8 mouse cellular contexts compared by ENCODE assay signal in the genomic region with DNA sequence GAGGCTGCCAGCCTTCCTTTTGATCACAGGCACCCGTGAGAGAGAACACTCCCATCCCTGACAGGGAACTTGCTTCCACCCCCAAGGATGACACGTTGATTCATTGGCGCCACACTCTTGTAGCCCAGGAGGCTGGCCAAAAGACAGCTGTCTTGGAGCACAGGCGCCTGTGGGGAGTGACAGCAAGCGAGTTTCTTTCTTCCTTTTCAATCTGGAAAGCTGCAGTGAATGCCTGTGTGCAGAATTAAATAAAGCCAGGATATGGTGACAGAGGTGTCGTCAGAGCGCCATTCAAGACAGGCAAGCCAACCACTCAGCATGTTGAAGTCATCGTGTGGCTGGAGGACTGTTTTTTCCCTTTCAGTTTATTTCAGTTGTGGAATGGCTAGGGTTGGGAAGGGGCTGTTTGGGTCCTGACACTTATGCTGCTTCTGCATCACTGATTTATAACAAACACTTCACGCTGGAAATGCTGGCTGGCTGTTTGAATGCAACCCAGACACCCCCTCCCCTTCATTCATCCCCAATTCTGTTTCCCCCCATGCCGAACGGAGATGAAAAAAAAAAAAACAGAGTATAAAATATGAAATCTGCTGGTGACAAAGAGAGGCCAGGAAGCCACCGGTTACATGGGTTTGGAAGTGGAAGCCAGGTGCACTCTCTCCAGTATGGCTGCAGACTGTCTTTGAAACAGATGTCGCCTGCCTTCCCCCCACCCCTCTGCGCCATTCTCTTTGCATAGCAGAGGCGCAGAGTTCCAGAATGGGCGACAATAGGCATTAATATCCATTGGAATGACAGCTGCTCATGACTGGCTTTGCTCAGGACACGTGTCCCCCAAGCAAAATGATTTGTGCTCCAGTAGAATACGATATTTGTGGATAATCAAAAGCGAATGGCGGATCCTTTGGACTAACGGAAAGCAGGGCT. TPM values are rescaled to one million over a fixed set of nuclear protein-coding genes. Genes with fewer than 3 reads are reported as not detected.
DNase-seq lines count a peak whose midpoint lies in the region; ATAC-seq lines count a peak whose summit lies in the region.

No protein-coding gene starts in this region.

- H3K27ac ChIP-seq in heart, embryonic 13.5 days (replicated peaks), result no peak overlapping the region
- peak overlapping the region; percentile 40 for H3K27ac ChIP-seq in forebrain, embryonic 14.5 days (ENCODE audit: low read depth, low read length)
- peak overlapping the region; percentile 59 for H3K27ac ChIP-seq in midbrain, embryonic 10.5 days (replicated peaks)
- H3K27ac ChIP-seq in heart, embryonic 11.5 days (ENCODE audit: low read depth, low read length), result no peak overlapping the region

- no peak for DNase-seq in heart, postnatal 4 days
- DNase-seq in Muller cell, postnatal 12 days (ENCODE audit: inconsistent ontology term), result peak; percentile 57
- DNase-seq in forebrain, embryonic 14.5 days (ENCODE audit: low spot score), result peak; percentile 75
- DNase-seq in midbrain, embryonic 10.5 days (ENCODE audit: low spot score), result no peak
- no peak for DNase-seq in adrenal gland, adult 2 months

- ATAC-seq in heart, embryonic 13.5 days (ENCODE audit: extremely low read depth, insufficient number of reproducible peaks, low FRiP score, low TSS enrichment), result no peak
- peak; percentile 84 for ATAC-seq in forebrain, embryonic 14.5 days
- ATAC-seq in erythroblast, adult 5-6 weeks (replicated peaks; ENCODE audit: low FRiP score, poor library complexity, severe bottlenecking), result no peak
- no peak for ATAC-seq in heart, embryonic 11.5 days (replicated peaks; ENCODE audit: insufficient number of reproducible peaks, low FRiP score, low TSS enrichment)

- WGBS in heart, embryonic 13.5 days, result 63% methylated on average over 21 of the region's 21 CpGs
- 27% methylated on average over 21 of the region's 21 CpGs for WGBS in forebrain, embryonic 14.5 days
- 74% methylated on average over 21 of the region's 21 CpGs for WGBS in midbrain, embryonic 10.5 days
- WGBS in heart, embryonic 11.5 days (ENCODE audit: insufficient replicate concordance), result 64% methylated on average over 21 of the region's 21 CpGs

- no peak overlapping the region for H3K4me3 ChIP-seq in heart, embryonic 13.5 days
- no peak overlapping the region for H3K4me3 ChIP-seq in forebrain, embryonic 14.5 days (ENCODE audit: low read depth, low read length)
- no peak overlapping the region for H3K4me3 ChIP-seq in midbrain, embryonic 10.5 days
- H3K4me3 ChIP-seq in heart, embryonic 11.5 days (ENCODE audit: low read depth, low read length), result no peak overlapping the region

- no peaks in the 10 kb centered on the region for H3K36me3 ChIP-seq in heart, embryonic 13.5 days
- no peaks in the 10 kb centered on the region for H3K36me3 ChIP-seq in forebrain, embryonic 14.5 days (ENCODE audit: control insufficient read depth, insufficient read depth, low read length)
- H3K36me3 ChIP-seq in midbrain, embryonic 10.5 days, result no peaks in the 10 kb centered on the region
- H3K36me3 ChIP-seq in heart, embryonic 11.5 days (ENCODE audit: control insufficient read depth, insufficient read depth, low read length), result no peaks in the 10 kb centered on the region

- H3K4me2 ChIP-seq in heart, embryonic 13.5 days, result peak overlapping the region; percentile 22; the same call in 1 of the 2 replicates
- peak overlapping the region; percentile 42 for H3K4me2 ChIP-seq in forebrain, embryonic 14.5 days (ENCODE audit: low read length)
- H3K4me2 ChIP-seq in heart, embryonic 11.5 days, result no peak overlapping the region

- 0 out of 2 replicates have a peak, but pooled peaks cover 1% of the 10 kb centered on the region for H3K9me3 ChIP-seq in heart, embryonic 13.5 days
- no peaks in the 10 kb centered on the region for H3K9me3 ChIP-seq in forebrain, embryonic 14.5 days (replicated peaks; ENCODE audit: control insufficient read depth, low read length)
- peaks cover 1% of the 10 kb centered on the region; the same call in 1 of the 2 replicates for H3K9me3 ChIP-seq in midbrain, embryonic 10.5 days (replicated peaks)
- 0 out of 2 replicates have a peak, but pooled peaks cover under 1% of the 10 kb centered on the region for H3K9me3 ChIP-seq in heart, embryonic 11.5 days (replicated peaks; ENCODE audit: control insufficient read depth, low read length)

- H3K9ac ChIP-seq in heart, embryonic 13.5 days, result no peak overlapping the region
- H3K9ac ChIP-seq in forebrain, embryonic 14.5 days (ENCODE audit: low read length), result no peak overlapping the region
- H3K9ac ChIP-seq in heart, embryonic 11.5 days (ENCODE audit: low read depth, low read length), result no peak overlapping the region

- H3K27me3 ChIP-seq in heart, embryonic 13.5 days (replicated peaks), result no peaks in the 10 kb centered on the region; the same call in 1 of the 2 replicates
- H3K27me3 ChIP-seq in forebrain, embryonic 14.5 days (replicated peaks; ENCODE audit: control insufficient read depth, insufficient read depth, low read length), result no peaks in the 10 kb centered on the region
- H3K27me3 ChIP-seq in midbrain, embryonic 10.5 days (ENCODE audit: low read depth, poor library complexity, severe bottlenecking), result no peaks in the 10 kb centered on the region
- H3K27me3 ChIP-seq in heart, embryonic 11.5 days (ENCODE audit: control insufficient read depth, insufficient read depth, low read length), result no peaks in the 10 kb centered on the region

- H3K4me1 ChIP-seq in heart, embryonic 13.5 days, result peaks cover 18% of the 10 kb centered on the region
- H3K4me1 ChIP-seq in forebrain, embryonic 14.5 days (ENCODE audit: control insufficient read depth, insufficient read depth, low read length), result peaks cover 17% of the 10 kb centered on the region
- peaks cover 20% of the 10 kb centered on the region for H3K4me1 ChIP-seq in midbrain, embryonic 10.5 days
- no peaks in the 10 kb centered on the region for H3K4me1 ChIP-seq in heart, embryonic 11.5 days (ENCODE audit: control insufficient read depth, insufficient read depth, low read length)

RNA-seq across cellular contexts. Expression of gene Nrp2, which starts 20.4 kb away (rescaled TPM):
- 5.0 and 7.0 TPM in 2 replicates for polyA plus RNA-seq in heart, embryonic 13.5 days (2015; fragmentation: Nextera tagmentation; extraction: Ambion mirVana)
- total RNA-seq in heart, postnatal 4 days (2021), result 10 to 100 TPM; 44.7 to 50.9 TPM
- 16.3 and 23.8 TPM in 2 replicates for polyA plus RNA-seq in forebrain, embryonic 14.5 days (2014; fragmentation: Nextera tagmentation; extraction: Ambion mirVana)
- 10.7 and 13.2 TPM in 2 replicates for polyA plus RNA-seq in midbrain, embryonic 10.5 days (2016; fragmentation: Nextera tagmentation; extraction: Ambion mirVana)
- total RNA-seq in erythroblast, adult 5-6 weeks (2015; ENCODE audit: low replicate concordance), result 0.42 and 0.96 TPM in 2 replicates
- total RNA-seq in erythroblast, adult 5-6 weeks (2017; ENCODE audit: low replicate concordance), result 0.43 and 0.56 TPM in 2 replicates
- total RNA-seq in adrenal gland, adult 2 months (2021), result 10 to 100 TPM; 32.1 to 46.3 TPM
- polyA plus RNA-seq in adrenal gland, adult 2 months (2012; rRNA removed), result 16.4 and 16.6 TPM in 2 replicates
- polyA plus RNA-seq in heart, embryonic 11.5 days (2014; fragmentation: Nextera tagmentation; extraction: Ambion mirVana), result 5.5 and 5.8 TPM in 2 replicates

Comparison
In these comparisons a context has a peak if more than half of its experiments do, and no peak if none do; other contexts are left out.
1. H3K27ac ChIP-seq: peak in forebrain, embryonic 14.5 days (single experiment) and midbrain, embryonic 10.5 days (single experiment); none in heart, embryonic 13.5 days (single experiment) and heart, embryonic 11.5 days (single experiment).
2. DNase-seq: peak in Muller cell, postnatal 12 days (single experiment) and forebrain, embryonic 14.5 days (single experiment); none in heart, postnatal 4 days (single experiment), midbrain, embryonic 10.5 days (single experiment) and adrenal gland, adult 2 months (single experiment).